Mouse (Mus musculus): ENCODE results near the gene Zfyve21. TPM values are rescaled to one million over a fixed set of nuclear protein-coding genes. Genes with fewer than 3 reads are reported as not detected.

Zfyve21 gene
- polyA plus RNA-seq, 1 experiment: 77.7 TPM

GRCm38 (mm10) chr12:111769816-111770577 lies 44.0 kb upstream of the Zfyve21 start:
- no peak for TF ChIP-seq TCF12 (IDR thresholded peaks at IDR 0.05; ENCODE audit: insufficient read depth, poor library complexity, severe bottlenecking)
- no peak for TF ChIP-seq USF1 (IDR thresholded peaks at IDR 0.05; ENCODE audit: low read depth)
- no peak for TF ChIP-seq SRF (IDR thresholded peaks at IDR 0.05; ENCODE audit: control insufficient read depth, insufficient read length, low read depth)
- no peak for TF ChIP-seq CEBPB (IDR thresholded peaks at IDR 0.05; ENCODE audit: insufficient read depth, poor library complexity, severe bottlenecking)
- no peak for TF ChIP-seq MYOG (IDR thresholded peaks at IDR 0.05; ENCODE audit: control insufficient read depth in 1 of 3, insufficient read depth in 1 of 3, insufficient read length in 2 of 3, low read depth in 2 of 3)
- TF ChIP-seq MAX (IDR thresholded peaks at IDR 0.05; ENCODE audit: low read depth): no peak
- TF ChIP-seq E2F4 (IDR thresholded peaks at IDR 0.05; ENCODE audit: insufficient read depth): no peak
- no peak for TF ChIP-seq MYOD1 (IDR thresholded peaks at IDR 0.05; ENCODE audit: control insufficient read depth in 1 of 3, insufficient read length in 2 of 3, low read depth in 2 of 3)
- Histone ChIP-seq H3K4me2 (ENCODE audit: low read depth) (no peak overlapping the region), H3K79me2 (ENCODE audit: control insufficient read depth, insufficient read depth) (peaks cover 78% of the 10 kb centered on the region)

DNA sequence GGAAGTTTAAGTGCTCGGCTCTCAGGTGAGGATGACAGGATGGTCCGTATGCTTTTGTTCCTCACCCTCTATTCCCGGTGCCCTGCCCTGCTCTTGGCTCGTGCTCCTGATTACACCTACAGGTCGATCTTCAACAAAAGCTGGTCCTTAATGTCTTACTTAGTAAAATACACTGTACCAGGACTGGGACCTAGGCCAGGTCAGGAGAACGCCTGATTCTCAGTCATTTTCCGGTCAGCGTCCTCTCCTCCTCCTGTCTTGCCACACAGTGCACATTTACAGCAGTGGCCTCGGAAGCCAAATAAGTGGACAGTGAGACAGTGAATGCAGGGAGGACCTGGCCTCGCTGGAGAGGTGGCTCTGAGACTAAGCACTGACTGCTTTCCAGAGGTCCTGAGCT lies 43.3 kb upstream of the Zfyve21 start:
- Histone ChIP-seq H3K4me2 (ENCODE audit: low read depth) (no peak overlapping the region), H3ac (ENCODE audit: control insufficient read depth, insufficient read length) (no peak overlapping the region), H3K36me3 (ENCODE audit: control insufficient read depth, insufficient read depth) (peaks cover 31% of the 10 kb centered on the region), H3K4me3 (no peak overlapping the region), H3K79me2 (ENCODE audit: control insufficient read depth, insufficient read depth) (peaks cover 73% of the 10 kb centered on the region), H3K27me3 (ENCODE audit: control insufficient read depth, insufficient read depth, insufficient read length) (no peaks in the 10 kb centered on the region)
- TF ChIP-seq USF1 (IDR thresholded peaks at IDR 0.05; ENCODE audit: low read depth): no peak
- no peak for TF ChIP-seq REST (IDR thresholded peaks at IDR 0.05; ENCODE audit: insufficient read depth, insufficient read length)
- TF ChIP-seq TCF12 (IDR thresholded peaks at IDR 0.05; ENCODE audit: insufficient read depth, poor library complexity, severe bottlenecking): no peak
- no peak for TF ChIP-seq CEBPB (IDR thresholded peaks at IDR 0.05; ENCODE audit: insufficient read depth, poor library complexity, severe bottlenecking)
- TF ChIP-seq SRF (IDR thresholded peaks at IDR 0.05; ENCODE audit: control insufficient read depth, insufficient read length, low read depth): no peak
- no peak for TF ChIP-seq MAX (IDR thresholded peaks at IDR 0.05; ENCODE audit: low read depth)
- no peak for TF ChIP-seq MYOG (IDR thresholded peaks at IDR 0.05; ENCODE audit: control insufficient read depth in 1 of 3, insufficient read depth in 1 of 3, insufficient read length in 2 of 3, low read depth in 2 of 3)
- no peak for TF ChIP-seq TCF3 (IDR thresholded peaks at IDR 0.05; ENCODE audit: insufficient read length, low read depth)
- TF ChIP-seq POLR2A (IDR thresholded peaks at IDR 0.05; ENCODE audit: insufficient read length, low read depth): no peak
- no peak for TF ChIP-seq E2F4 (IDR thresholded peaks at IDR 0.05; ENCODE audit: insufficient read depth)
- TF ChIP-seq POLR2AphosphoS2 (IDR thresholded peaks at IDR 0.05; ENCODE audit: insufficient read length, low read depth): no peak
- no peak for TF ChIP-seq MYOD1 (IDR thresholded peaks at IDR 0.05; ENCODE audit: control insufficient read depth in 1 of 3, insufficient read length in 2 of 3, low read depth in 2 of 3)

More at GRCm38 (mm10) chr12:111769816-111770577, 44.0 kb upstream of the Zfyve21 start:
- H3K4me3 ChIP-seq: no peak overlapping the region
- no peaks in the 10 kb centered on the region for H3K27me3 ChIP-seq (ENCODE audit: control insufficient read depth, insufficient read depth, insufficient read length)
- H3K36me3 ChIP-seq (ENCODE audit: control insufficient read depth, insufficient read depth): peaks cover 25% of the 10 kb centered on the region
- H3ac ChIP-seq (ENCODE audit: control insufficient read depth, insufficient read length): no peak overlapping the region

DNA sequence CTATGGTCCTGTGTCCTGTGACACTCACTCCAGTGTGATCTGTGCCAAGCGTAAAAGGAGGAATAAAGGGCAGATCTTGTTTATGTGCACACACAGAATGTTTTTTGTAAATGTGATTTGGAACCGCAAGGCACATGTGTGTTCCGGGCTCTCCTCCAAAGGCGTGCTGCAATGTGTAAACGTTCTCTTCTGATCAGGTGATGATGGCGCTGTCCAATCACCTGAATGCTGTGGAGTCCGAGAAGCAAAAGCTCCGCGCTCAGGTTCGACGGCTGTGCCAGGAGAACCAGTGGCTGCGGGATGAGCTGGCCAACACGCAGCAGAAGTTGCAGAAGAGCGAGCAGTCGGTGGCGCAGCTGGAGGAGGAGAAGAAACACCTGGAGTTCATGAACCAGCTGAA lies 39.8 kb upstream of the Zfyve21 start:
- Histone ChIP-seq H3K79me2 (ENCODE audit: control insufficient read depth, insufficient read depth) (peaks cover 53% of the 10 kb centered on the region), H3K36me3 (ENCODE audit: control insufficient read depth, insufficient read depth) (peaks cover 43% of the 10 kb centered on the region), H3K4me3 (no peak overlapping the region), H3K4me2 (ENCODE audit: low read depth) (no peak overlapping the region), H3ac (ENCODE audit: control insufficient read depth, insufficient read length) (no peak overlapping the region), H3K27me3 (ENCODE audit: control insufficient read depth, insufficient read depth, insufficient read length) (no peaks in the 10 kb centered on the region)
- TF ChIP-seq USF1 (IDR thresholded peaks at IDR 0.05; ENCODE audit: low read depth): no peak
- no peak for TF ChIP-seq MYOD1 (IDR thresholded peaks at IDR 0.05; ENCODE audit: control insufficient read depth in 1 of 3, insufficient read length in 2 of 3, low read depth in 2 of 3)
- TF ChIP-seq REST (IDR thresholded peaks at IDR 0.05; ENCODE audit: insufficient read depth, insufficient read length): no peak
- no peak for TF ChIP-seq TCF3 (IDR thresholded peaks at IDR 0.05; ENCODE audit: insufficient read length, low read depth)
- no peak for TF ChIP-seq MYOG (IDR thresholded peaks at IDR 0.05; ENCODE audit: control insufficient read depth in 1 of 3, insufficient read depth in 1 of 3, insufficient read length in 2 of 3, low read depth in 2 of 3)
- TF ChIP-seq TCF12 (IDR thresholded peaks at IDR 0.05; ENCODE audit: insufficient read depth, poor library complexity, severe bottlenecking): no peak
- TF ChIP-seq E2F4 (IDR thresholded peaks at IDR 0.05; ENCODE audit: insufficient read depth): no peak
- TF ChIP-seq POLR2AphosphoS2 (IDR thresholded peaks at IDR 0.05; ENCODE audit: insufficient read length, low read depth): no peak
- no peak for TF ChIP-seq CEBPB (IDR thresholded peaks at IDR 0.05; ENCODE audit: insufficient read depth, poor library complexity, severe bottlenecking)
- TF ChIP-seq POLR2A (IDR thresholded peaks at IDR 0.05; ENCODE audit: insufficient read length, low read depth): no peak
- TF ChIP-seq MAX (IDR thresholded peaks at IDR 0.05; ENCODE audit: low read depth): no peak
- TF ChIP-seq SRF (IDR thresholded peaks at IDR 0.05; ENCODE audit: control insufficient read depth, insufficient read length, low read depth): no peak

DNA sequence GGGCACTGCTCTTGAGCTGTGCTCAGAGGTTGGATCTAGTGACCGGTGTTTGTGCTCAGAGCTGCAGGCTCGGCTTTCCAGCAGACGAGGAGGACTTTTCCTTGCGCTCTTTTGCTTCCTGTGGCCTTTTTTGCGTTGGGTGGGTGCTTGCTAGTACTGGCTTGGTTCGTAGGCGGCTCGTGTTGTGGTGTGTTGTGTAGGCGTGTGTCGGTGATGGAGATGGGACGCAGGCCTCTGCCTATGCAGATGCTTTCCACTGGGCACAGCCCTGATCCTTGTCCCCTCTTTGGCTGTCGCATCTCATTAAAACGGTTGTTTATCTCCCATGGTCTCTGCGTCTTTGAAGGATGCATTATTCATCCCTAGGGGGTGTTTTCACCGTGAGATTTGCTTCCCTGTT lies 39.1 kb upstream of the Zfyve21 start:
- H3K27me3 ChIP-seq (ENCODE audit: control insufficient read depth, insufficient read depth, insufficient read length): no peaks in the 10 kb centered on the region
- H3K4me2 ChIP-seq (ENCODE audit: low read depth): no peak overlapping the region
- H3K79me2 ChIP-seq (ENCODE audit: control insufficient read depth, insufficient read depth): peaks cover 50% of the 10 kb centered on the region
- peaks cover 50% of the 10 kb centered on the region for H3K36me3 ChIP-seq (ENCODE audit: control insufficient read depth, insufficient read depth)
- TF ChIP-seq SRF (IDR thresholded peaks at IDR 0.05; ENCODE audit: control insufficient read depth, insufficient read length, low read depth) (no peak), CEBPB (IDR thresholded peaks at IDR 0.05; ENCODE audit: insufficient read depth, poor library complexity, severe bottlenecking) (no peak), MAX (IDR thresholded peaks at IDR 0.05; ENCODE audit: low read depth) (no peak), REST (IDR thresholded peaks at IDR 0.05; ENCODE audit: insufficient read depth, insufficient read length) (no peak), USF1 (IDR thresholded peaks at IDR 0.05; ENCODE audit: low read depth) (no peak), MYOD1 (IDR thresholded peaks at IDR 0.05; ENCODE audit: control insufficient read depth in 1 of 3, insufficient read length in 2 of 3, low read depth in 2 of 3) (no peak), TCF3 (IDR thresholded peaks at IDR 0.05; ENCODE audit: insufficient read length, low read depth) (no peak), MYOG (IDR thresholded peaks at IDR 0.05; ENCODE audit: control insufficient read depth in 1 of 3, insufficient read depth in 1 of 3, insufficient read length in 2 of 3, low read depth in 2 of 3) (no peak)
- H3K4me3 ChIP-seq: no peak overlapping the region
- H3ac ChIP-seq (ENCODE audit: control insufficient read depth, insufficient read length): no peak overlapping the region
